Mouse (Mus musculus) lung, embryonic 16.5 days (tissue): ENCODE measurements at regions not wholly inside any gene's neighbourhood (a gene's known extent, or its start where the extent isn't known, plus 50 kb on each side); places are given as distances from the start of the nearest gene placed in this dataset.

Experiments
- ATAC-seq: fragments of 200-750 bp; cut with Nextera tagmentation; 2 replicates; pipeline ENCODE4 v1.8.0; 2017; ENCODE audit warnings: low read depth, mild to moderate bottlenecking, moderate library complexity
- H3K27ac ChIP-seq: fragments of 300-500 bp; sonication (generic); 2 replicates; pipeline ENCODE4 v1.5.1; 2014; ENCODE audit warnings: mild to moderate bottlenecking, control low read depth, low read length
- H3K27me3 ChIP-seq: fragments of 300-500 bp; sonication (generic); 2 replicates; pipeline ENCODE4 v1.6.1; 2014; ENCODE audit warnings: low read depth, low read length, mixed read lengths; ENCODE audit not compliant: control insufficient read depth, insufficient read depth
- H3K36me3 ChIP-seq: fragments of 300-500 bp; sonication (generic); 2 replicates; pipeline ENCODE4 v1.6.1; 2014; ENCODE audit warnings: low read length; ENCODE audit not compliant: control insufficient read depth, insufficient read depth
- H3K4me1 ChIP-seq: fragments of 300-500 bp; sonication (generic); replicated peaks from 2 replicates; pipeline ENCODE4 v1.6.1; 2014; ENCODE audit warnings: low read length, mixed read lengths; ENCODE audit not compliant: control insufficient read depth, insufficient read depth
- H3K4me2 ChIP-seq: fragments of 300-500 bp; sonication (generic); 2 replicates; pipeline ENCODE4 v1.6.1; 2014; ENCODE audit warnings: low read depth, low read length, control low read depth
- H3K4me3 ChIP-seq: fragments of 300-500 bp; sonication (generic); 2 replicates; pipeline ENCODE4 v1.5.1; 2014; ENCODE audit warnings: mild to moderate bottlenecking, low read length, control low read depth
- H3K9ac ChIP-seq: fragments of 300-500 bp; sonication (generic); 2 replicates; pipeline ENCODE4 v1.6.1; 2014; ENCODE audit warnings: low read length, control low read depth
- H3K9me3 ChIP-seq: fragments of 300-500 bp; sonication (generic); 2 replicates; pipeline ENCODE4 v1.6.1; 2016; ENCODE audit warnings: low read length; ENCODE audit not compliant: control insufficient read depth
- WGBS: fragments of 180-500 bp; shearing (Covaris S2); extraction: QIAGEN DNeasy Blood & Tissue Kit; methylation state at CpG from one replicate; pipeline ENCODE4 v1.1.7; 2014; 5-methylcytosine and 5-hydroxymethylcytosine counted together

DNA sequence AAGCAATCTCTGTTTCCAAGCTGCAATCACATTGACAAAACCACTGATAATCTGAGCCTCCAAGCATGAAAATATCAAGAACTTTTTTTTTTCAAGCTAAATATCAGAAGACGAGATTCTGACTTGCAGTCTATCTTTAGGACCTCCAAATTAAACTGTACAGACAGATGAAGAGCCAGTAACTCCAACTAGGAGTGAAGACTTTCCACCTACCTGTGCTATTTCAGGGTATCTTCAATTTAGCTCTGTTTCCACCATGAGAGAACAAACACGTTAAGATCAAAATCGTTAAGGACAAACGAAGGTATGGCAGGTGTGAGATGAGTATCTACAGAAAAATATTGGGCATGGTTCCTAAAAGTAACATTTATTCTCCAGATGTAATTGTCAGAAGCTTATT is 82.4 kb upstream of the Pcdh9 start:
- Histone ChIP-seq H3K4me1 (no peaks in the 10 kb centered on the region), H3K27me3 (no peaks in the 10 kb centered on the region), H3K27ac (no peak overlapping the region), H3K9me3 (no peaks in the 10 kb centered on the region), H3K4me3 (no peak overlapping the region), H3K9ac (no peak overlapping the region), H3K36me3 (no peaks in the 10 kb centered on the region), H3K4me2 (no peak overlapping the region)
- WGBS: 70% methylated on average over 4 of the region's 4 CpGs
- ATAC-seq: no peak

DNA sequence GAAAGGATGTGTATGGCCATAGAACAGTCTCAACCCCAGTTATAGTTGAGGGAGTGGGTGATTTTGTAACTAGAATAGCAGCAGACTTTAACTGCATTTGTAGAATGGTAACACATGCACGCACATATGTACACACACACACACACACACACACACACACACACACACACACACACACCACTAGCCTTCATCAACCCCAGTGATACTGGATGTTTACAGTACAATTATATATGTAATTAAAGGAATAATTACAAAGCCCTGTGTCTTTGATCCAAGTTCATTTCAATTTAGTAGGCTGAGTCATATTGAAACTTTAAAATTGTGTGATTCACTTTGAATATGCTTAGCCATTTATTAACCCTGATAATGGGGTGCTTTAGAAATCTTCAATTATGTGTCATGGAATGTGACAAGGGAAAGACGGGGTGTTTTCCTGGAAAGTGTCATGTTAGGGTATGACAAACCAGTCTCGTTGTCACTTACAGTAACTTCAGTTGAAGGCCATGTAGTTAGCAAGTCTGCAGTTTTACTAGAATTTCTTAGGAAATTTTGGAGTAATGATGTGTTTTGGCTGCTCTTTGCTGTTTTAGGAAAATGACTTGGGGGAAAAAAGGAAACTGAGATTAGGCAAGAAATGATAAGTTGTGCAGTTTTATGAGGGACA is 81.8 kb upstream of the Pcdh9 start:
- Histone ChIP-seq H3K36me3 (no peaks in the 10 kb centered on the region), H3K4me3 (no peak overlapping the region), H3K4me2 (no peak overlapping the region), H3K9me3 (no peaks in the 10 kb centered on the region), H3K27me3 (no peaks in the 10 kb centered on the region), H3K27ac (no peak overlapping the region), H3K9ac (no peak overlapping the region), H3K4me1 (no peaks in the 10 kb centered on the region)
- 54% methylated on average over 3 of the region's 3 CpGs for WGBS
- peak; percentile 86 for ATAC-seq

DNA sequence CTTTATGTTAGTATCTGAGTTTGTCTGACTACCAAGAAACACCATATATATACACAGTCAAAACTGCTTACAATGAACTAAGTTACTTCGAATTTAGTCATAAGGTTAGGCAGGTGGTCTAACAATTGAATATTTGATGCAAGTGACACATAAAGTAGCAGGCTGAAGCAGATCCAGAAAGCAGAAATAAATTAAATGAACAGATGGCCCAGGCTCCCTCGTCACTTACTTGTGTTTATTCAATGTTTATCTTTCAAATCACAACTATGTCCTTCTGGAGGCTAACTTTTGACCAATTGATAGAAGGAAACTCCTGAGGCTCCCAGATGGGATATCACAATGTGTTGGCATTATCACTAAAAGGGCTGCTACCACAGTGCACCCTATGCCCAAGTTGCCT is 76.5 kb upstream of the Pcdh9 start:
- H3K36me3 ChIP-seq: no peaks in the 10 kb centered on the region
- H3K27me3 ChIP-seq: no peaks in the 10 kb centered on the region
- H3K9me3 ChIP-seq: no peaks in the 10 kb centered on the region
- no peak overlapping the region for H3K27ac ChIP-seq
- H3K4me3 ChIP-seq: no peak overlapping the region
- WGBS: 53% methylated on average over 2 of the region's 2 CpGs
- no peaks in the 10 kb centered on the region for H3K4me1 ChIP-seq
- ATAC-seq: no peak
- no peak overlapping the region for H3K9ac ChIP-seq
- H3K4me2 ChIP-seq: no peak overlapping the region

DNA sequence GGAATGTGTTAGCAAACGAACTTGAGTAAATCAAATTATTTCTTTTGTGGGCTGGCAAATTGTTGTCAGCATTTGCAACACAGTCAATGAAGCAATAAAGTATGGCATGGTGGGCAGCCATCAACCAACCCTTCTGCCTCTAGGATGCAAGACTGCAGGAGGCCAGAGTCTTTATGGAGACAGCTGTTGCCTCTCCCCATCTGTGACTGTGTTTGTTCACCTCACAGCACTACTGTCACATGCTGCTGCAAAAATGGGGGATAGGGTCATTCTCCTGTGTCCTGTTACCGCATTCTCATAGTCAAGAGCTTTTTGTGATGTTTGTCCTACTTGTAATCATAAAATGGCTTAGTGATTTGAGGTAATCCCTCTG is 72.2 kb upstream of the Pcdh9 start:
- no peak for ATAC-seq
- no peak overlapping the region for H3K4me3 ChIP-seq
- H3K36me3 ChIP-seq: no peaks in the 10 kb centered on the region
- no peak overlapping the region for H3K4me2 ChIP-seq
- no peaks in the 10 kb centered on the region for H3K4me1 ChIP-seq
- no peaks in the 10 kb centered on the region for H3K27me3 ChIP-seq
- H3K9ac ChIP-seq: no peak overlapping the region
- WGBS: 47% methylated on average over 2 of the region's 2 CpGs
- no peak overlapping the region for H3K27ac ChIP-seq
- H3K9me3 ChIP-seq: no peaks in the 10 kb centered on the region

DNA sequence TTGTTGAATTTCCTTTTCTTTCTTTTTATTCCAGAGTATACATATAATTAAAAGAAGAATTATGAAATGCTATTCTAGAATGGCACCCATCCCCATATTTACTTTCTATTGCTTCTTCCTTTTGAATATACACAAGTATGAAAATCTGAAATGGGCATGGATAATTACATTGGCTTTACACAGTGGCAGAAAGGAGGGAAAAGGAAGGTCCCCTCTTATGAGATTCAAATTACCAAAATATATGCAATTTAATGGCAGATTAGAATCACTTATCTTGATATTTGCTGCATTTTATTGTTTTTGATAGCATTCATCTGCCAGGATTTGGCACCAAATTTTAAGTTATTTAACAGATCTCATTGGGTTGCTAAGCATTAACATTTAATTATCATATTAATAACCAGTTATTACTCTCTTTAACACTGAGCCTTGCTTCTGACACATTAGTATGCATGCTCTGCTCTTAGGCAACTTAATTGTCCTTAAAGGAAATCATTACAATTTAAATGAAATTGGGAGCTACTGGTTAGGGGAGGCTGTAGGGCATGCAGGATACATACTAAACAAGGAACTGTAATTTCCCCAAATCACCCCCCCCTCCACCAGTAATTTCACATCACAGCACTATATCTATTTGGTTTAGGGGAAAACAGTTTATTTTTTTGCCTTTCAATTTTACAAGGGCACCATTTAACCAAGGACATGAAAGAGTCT is 71.6 kb upstream of the Pcdh9 start:
- no peaks in the 10 kb centered on the region for H3K36me3 ChIP-seq
- H3K9me3 ChIP-seq: no peaks in the 10 kb centered on the region
- no peaks in the 10 kb centered on the region for H3K4me1 ChIP-seq
- no peaks in the 10 kb centered on the region for H3K27me3 ChIP-seq
- H3K27ac ChIP-seq: no peak overlapping the region
- no peak overlapping the region for H3K9ac ChIP-seq
- H3K4me2 ChIP-seq: no peak overlapping the region
- ATAC-seq: no peak
- no peak overlapping the region for H3K4me3 ChIP-seq
